Mouse (Mus musculus) stomach, embryonic 15.5 days (tissue): ENCODE results near the gene Plcd1. TPM values are rescaled to one million over a fixed set of nuclear protein-coding genes. Genes with fewer than 3 reads are reported as not detected.

Experiments used
- ATAC-seq: fragments of 200-750 bp; cut with Nextera tagmentation; 2 replicates; pipeline ENCODE4 v1.8.0; 2017; ENCODE audit warnings: low read depth, moderate number of reproducible peaks, moderate TSS enrichment; ENCODE audit not compliant: insufficient read depth, low FRiP score
- H3K27ac ChIP-seq: fragments of 300-500 bp; sonication (generic); 2 replicates; pipeline ENCODE4 v1.5.1; 2015; ENCODE audit warnings: mild to moderate bottlenecking, inconsistent platforms
- H3K27me3 ChIP-seq: fragments of 300-500 bp; sonication (generic); replicated peaks from 2 replicates; pipeline ENCODE4 v1.6.1; 2015; ENCODE audit warnings: inconsistent platforms
- H3K36me3 ChIP-seq: fragments of 300-500 bp; sonication (generic); 2 replicates; pipeline ENCODE4 v1.6.1; 2015; ENCODE audit warnings: inconsistent platforms
- H3K4me1 ChIP-seq: fragments of 300-500 bp; sonication (generic); 2 replicates; pipeline ENCODE4 v1.6.1; 2015; ENCODE audit warnings: inconsistent platforms
- H3K4me2 ChIP-seq: fragments of 300-500 bp; sonication (generic); 2 replicates; pipeline ENCODE4 v1.6.1; 2015; ENCODE audit warnings: mild to moderate bottlenecking, inconsistent platforms
- H3K4me3 ChIP-seq: fragments of 300-500 bp; sonication (generic); replicated peaks from 2 replicates; pipeline ENCODE4 v1.5.1; 2015; ENCODE audit warnings: inconsistent platforms
- H3K9ac ChIP-seq: fragments of 300-500 bp; sonication (generic); 2 replicates; pipeline ENCODE4 v1.6.1; 2015; ENCODE audit warnings: inconsistent platforms
- H3K9me3 ChIP-seq: fragments of 300-500 bp; sonication (generic); 2 replicates; pipeline ENCODE4 v1.6.1; 2016; ENCODE audit warnings: inconsistent platforms
- WGBS: fragments of 180-500 bp; shearing (Covaris S2); methylation state at CpG from one replicate; pipeline ENCODE4 v1.1.7; 2015; 5-methylcytosine and 5-hydroxymethylcytosine counted together
- polyA plus RNA-seq: library from polyadenylated mRNA; unstranded; fragments of >200 nt; fragmentation: Nextera tagmentation; extraction: Ambion mirVana; gene quantifications from 2 replicates; pipeline ENCODE4 v1.2.1, GENCODE M21; 2015

Plcd1 gene
- polyA plus RNA-seq, 1 experiment from 2014 or later, result 50.5 TPM

GRCm38 (mm10) chr9:119068266-119068665, 25.0 kb downstream of the Plcd1 start:
- WGBS, result 84% methylated on average over 11 of the region's 11 CpGs

GRCm38 (mm10) chr9:119067601-119068000, 25.7 kb downstream of the Plcd1 start:
- no peaks in the 10 kb centered on the region for H3K4me1 ChIP-seq
- no peaks in the 10 kb centered on the region for H3K27me3 ChIP-seq
- H3K36me3 ChIP-seq, result peaks cover 12% of the 10 kb centered on the region
- ATAC-seq, result no peak
- H3K9ac ChIP-seq, result no peak overlapping the region
- no peaks in the 10 kb centered on the region for H3K9me3 ChIP-seq
- no peak overlapping the region for H3K27ac ChIP-seq
- 8% methylated on average over 6 of the region's 6 CpGs for WGBS
- H3K4me2 ChIP-seq, result no peak overlapping the region
- H3K4me3 ChIP-seq, result no peak overlapping the region

More at GRCm38 (mm10) chr9:119068266-119068665, 25.0 kb downstream of the Plcd1 start:
- no peaks in the 10 kb centered on the region for H3K27me3 ChIP-seq
- H3K9me3 ChIP-seq, result no peaks in the 10 kb centered on the region
- ATAC-seq, result no peak
- H3K4me1 ChIP-seq, result no peaks in the 10 kb centered on the region
- H3K9ac ChIP-seq, result no peak overlapping the region
- H3K4me2 ChIP-seq, result no peak overlapping the region
- no peak overlapping the region for H3K4me3 ChIP-seq
- peaks cover 12% of the 10 kb centered on the region for H3K36me3 ChIP-seq
- no peak overlapping the region for H3K27ac ChIP-seq

DNA sequence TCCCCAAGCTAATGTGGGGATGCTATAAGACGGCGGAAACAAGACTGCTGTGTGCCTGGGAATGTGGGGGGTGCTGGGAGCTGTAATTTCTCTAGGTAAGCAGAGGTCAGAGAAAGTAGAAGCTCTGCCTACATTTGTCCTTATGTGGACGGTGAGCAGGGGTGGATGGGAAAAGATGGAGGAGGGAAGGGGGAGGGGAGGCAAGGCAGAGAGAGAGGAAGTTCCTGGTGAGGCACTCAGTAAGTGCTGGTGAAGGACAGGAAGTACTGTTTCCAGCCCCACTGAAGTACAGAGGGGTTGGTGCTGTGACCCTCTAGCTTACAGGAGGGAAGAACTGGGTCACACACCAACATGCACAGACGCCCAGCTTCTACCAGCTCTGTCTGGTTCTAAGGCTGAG, 29.0 kb downstream of the Plcd1 start:
- Histone ChIP-seq H3K4me2 (no peak overlapping the region), H3K4me1 (no peaks in the 10 kb centered on the region), H3K4me3 (no peak overlapping the region), H3K9me3 (no peaks in the 10 kb centered on the region), H3K36me3 (no peaks in the 10 kb centered on the region), H3K9ac (no peak overlapping the region), H3K27me3 (no peaks in the 10 kb centered on the region), H3K27ac (no peak overlapping the region)
- ATAC-seq, result no peak
- 52% methylated on average over 4 of the region's 4 CpGs for WGBS

DNA sequence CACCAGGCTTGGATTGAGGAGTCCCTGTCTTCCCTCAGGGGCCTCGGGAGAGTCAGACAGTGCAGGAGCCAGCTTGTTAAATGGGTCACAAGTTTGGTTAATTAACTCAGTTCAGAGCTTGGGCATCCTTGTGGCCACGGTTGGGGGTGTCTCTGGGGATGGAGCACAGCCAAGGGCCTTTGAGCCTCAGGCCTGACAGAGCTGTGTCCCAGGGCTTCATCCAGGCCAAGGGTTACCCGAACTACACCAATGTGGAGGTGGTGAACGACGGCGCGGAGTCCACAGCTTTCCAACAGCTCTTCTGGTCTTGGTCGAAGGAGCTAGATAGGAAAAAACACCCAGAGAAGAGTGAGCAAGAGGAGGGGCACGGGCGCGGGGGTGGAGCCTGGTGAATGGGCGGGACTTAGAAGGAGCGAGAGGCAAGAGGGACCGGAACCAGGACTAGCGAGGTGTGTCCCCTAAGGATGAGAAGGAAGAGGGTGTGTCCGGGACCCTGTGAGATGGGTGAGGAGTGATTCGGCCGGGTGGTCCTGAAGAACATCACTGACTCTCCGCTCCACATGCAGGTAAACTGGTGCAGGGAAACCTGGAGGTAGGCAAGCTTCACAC, 30.2 kb downstream of the Plcd1 start:
- H3K4me2 ChIP-seq, result 0 out of 2 replicates have a peak overlapping the region, but pooled peaks have one; percentile 4
- no peak overlapping the region for H3K4me3 ChIP-seq
- H3K4me1 ChIP-seq, result no peaks in the 10 kb centered on the region
- H3K27ac ChIP-seq, result no peak overlapping the region
- H3K36me3 ChIP-seq, result no peaks in the 10 kb centered on the region
- no peak overlapping the region for H3K9ac ChIP-seq
- no peaks in the 10 kb centered on the region for H3K27me3 ChIP-seq
- ATAC-seq, result no peak
- H3K9me3 ChIP-seq, result no peaks in the 10 kb centered on the region
- WGBS, result 34% methylated on average over 19 of the region's 19 CpGs

DNA sequence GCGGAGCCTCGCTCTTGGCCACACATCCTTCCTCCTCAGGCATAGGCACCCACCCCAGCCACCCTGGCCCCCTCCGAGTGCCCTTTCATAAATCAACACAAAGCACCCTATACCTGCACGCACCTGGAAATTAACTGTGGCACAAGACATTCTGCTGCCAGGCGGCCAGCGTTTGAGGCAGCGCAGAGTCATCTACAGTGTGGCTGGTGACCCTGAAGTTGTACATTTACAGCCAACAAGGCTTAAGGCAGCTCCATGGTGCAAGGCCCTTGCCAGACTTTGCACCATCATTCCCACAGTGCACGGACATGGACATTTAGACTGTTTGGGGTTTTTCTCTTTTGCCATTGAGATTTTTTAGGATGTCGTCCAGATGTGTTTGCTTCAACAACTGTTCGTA, 32.6 kb downstream of the Plcd1 start:
- Histone ChIP-seq H3K36me3 (no peaks in the 10 kb centered on the region), H3K9ac (no peak overlapping the region), H3K27me3 (no peaks in the 10 kb centered on the region), H3K4me2 (no peak overlapping the region), H3K9me3 (no peaks in the 10 kb centered on the region), H3K27ac (no peak overlapping the region), H3K4me1 (no peaks in the 10 kb centered on the region), H3K4me3 (no peak overlapping the region)
- 86% methylated on average over 10 of the region's 10 CpGs for WGBS
- no peak for ATAC-seq

GRCm38 (mm10) chr9:119058245-119058644, 35.1 kb downstream of the Plcd1 start:
- H3K27ac ChIP-seq, result no peak overlapping the region
- no peak for ATAC-seq
- WGBS, result 79% methylated on average over 7 of the region's 7 CpGs

DNA sequence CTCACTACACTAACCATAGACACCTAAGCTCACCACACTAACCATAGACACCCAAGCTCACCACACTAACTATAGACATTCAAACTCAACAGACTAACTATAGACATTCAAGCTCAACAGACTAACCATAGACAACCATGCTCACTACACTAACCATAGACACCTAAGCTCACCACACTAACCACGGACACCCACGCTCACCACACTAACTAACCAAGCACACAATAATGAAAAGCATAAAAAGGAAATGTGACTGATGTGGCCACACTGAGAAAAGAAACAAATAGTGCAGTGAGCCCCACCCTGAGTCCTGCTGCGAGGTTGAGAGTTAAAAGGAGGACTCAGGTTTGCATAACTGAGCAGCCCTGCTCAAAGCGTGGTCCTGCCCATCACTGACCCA, 38.0 kb downstream of the Plcd1 start:
- no peaks in the 10 kb centered on the region for H3K9me3 ChIP-seq

More at GRCm38 (mm10) chr9:119058245-119058644, 35.1 kb downstream of the Plcd1 start:
- Histone ChIP-seq H3K9me3 (no peaks in the 10 kb centered on the region), H3K4me1 (0 out of 2 replicates have a peak, but pooled peaks cover 9% of the 10 kb centered on the region), H3K4me3 (no peak overlapping the region), H3K36me3 (no peaks in the 10 kb centered on the region), H3K4me2 (no peak overlapping the region), H3K9ac (no peak overlapping the region), H3K27me3 (no peaks in the 10 kb centered on the region)

GRCm38 (mm10) chr9:119053964-119054576, 39.2 kb downstream of the Plcd1 start:
- ATAC-seq, result peak; percentile 54; the same call in 1 of the 2 replicates

More for the DNA sequence above, 38.0 kb downstream of the Plcd1 start:
- Histone ChIP-seq H3K4me3 (no peak overlapping the region), H3K9ac (no peak overlapping the region), H3K4me2 (no peak overlapping the region), H3K27ac (no peak overlapping the region), H3K4me1 (peaks cover 21% of the 10 kb centered on the region), H3K36me3 (no peaks in the 10 kb centered on the region), H3K27me3 (no peaks in the 10 kb centered on the region)
- 82% methylated on average over 4 of the region's 4 CpGs for WGBS
- ATAC-seq, result no peak

GRCm38 (mm10) chr9:119052154-119052944, 41.0 kb downstream of the Plcd1 start, which contains the start of gene Vill:
Vill (plus strand) TSS chr9:119052778.
- Histone ChIP-seq H3K4me1 (peaks cover 21% of the 10 kb centered on the region), H3K4me2 (peak within 1 kb of the TSS; percentile 78), H3K9me3 (no peaks in the 10 kb centered on the region), H3K27me3 (no peaks in the 10 kb centered on the region), H3K9ac (peak within 1 kb of the TSS; percentile 37; the same call in 1 of the 2 replicates), H3K36me3 (no peaks in the 10 kb centered on the region), H3K4me3 (peak within 1 kb of the TSS; percentile 47), H3K27ac (peak within 1 kb of the TSS; percentile 67)
- 17% methylated on average over 22 of the region's 22 CpGs for WGBS
- ATAC-seq, result peak; percentile 92

More at GRCm38 (mm10) chr9:119053964-119054576, 39.2 kb downstream of the Plcd1 start:
- H3K9me3 ChIP-seq, result no peaks in the 10 kb centered on the region
- no peaks in the 10 kb centered on the region for H3K27me3 ChIP-seq
- H3K27ac ChIP-seq, result peak overlapping the region; percentile 67
- peaks cover 21% of the 10 kb centered on the region for H3K4me1 ChIP-seq
- H3K4me3 ChIP-seq, result peak overlapping the region; percentile 47
- no peak overlapping the region for H3K9ac ChIP-seq
- WGBS, result 59% methylated on average over 9 of the region's 9 CpGs
- peak overlapping the region; percentile 78 for H3K4me2 ChIP-seq
- H3K36me3 ChIP-seq, result no peaks in the 10 kb centered on the region

GRCm38 (mm10) chr9:119051158-119051557, 42.1 kb downstream of the Plcd1 start:
- Histone ChIP-seq H3K4me1 (peaks cover 21% of the 10 kb centered on the region), H3K9me3 (no peaks in the 10 kb centered on the region), H3K4me2 (no peak overlapping the region), H3K36me3 (no peaks in the 10 kb centered on the region), H3K27ac (no peak overlapping the region), H3K27me3 (no peaks in the 10 kb centered on the region), H3K9ac (no peak overlapping the region), H3K4me3 (no peak overlapping the region)
- WGBS, result 70% methylated on average over 2 of the region's 2 CpGs
- no peak for ATAC-seq

DNA sequence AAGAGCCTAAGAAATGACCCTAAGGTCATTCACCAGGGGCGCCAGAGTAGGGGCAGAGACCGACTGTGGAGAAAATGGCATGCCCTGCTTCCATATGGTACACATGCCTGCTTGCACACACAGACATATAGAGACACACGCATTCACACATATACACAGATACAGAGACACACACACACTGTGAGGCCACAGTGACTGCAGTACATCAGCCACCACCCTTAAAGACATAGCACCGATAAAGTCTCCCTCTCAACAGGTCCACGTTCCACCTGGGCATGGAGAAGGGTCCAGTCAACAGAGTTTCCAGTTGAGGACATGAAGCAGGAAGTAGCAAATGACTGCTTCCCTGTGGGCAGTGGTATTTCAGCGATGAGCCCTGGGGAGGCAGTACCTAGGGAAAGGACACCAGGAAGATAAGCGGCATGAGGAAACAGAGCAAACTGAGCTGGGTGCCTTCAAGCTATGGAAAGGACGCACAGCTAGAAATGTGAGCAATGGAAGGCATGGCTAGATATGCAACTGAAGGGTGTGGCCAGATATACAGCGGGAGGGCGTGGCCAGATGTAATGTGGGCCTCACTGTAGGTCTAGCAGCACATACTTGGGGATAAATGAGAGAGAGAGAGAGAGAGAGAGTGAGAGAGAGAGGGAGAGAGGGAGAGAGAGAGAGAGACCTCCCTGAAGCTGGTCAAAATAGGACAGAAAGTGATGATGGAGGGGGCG, 45.0 kb downstream of the Plcd1 start:
- Histone ChIP-seq H3K9me3 (no peaks in the 10 kb centered on the region), H3K9ac (no peak overlapping the region), H3K27ac (no peak overlapping the region), H3K36me3 (no peaks in the 10 kb centered on the region), H3K4me1 (peaks cover 13% of the 10 kb centered on the region), H3K27me3 (no peaks in the 10 kb centered on the region), H3K4me3 (no peak overlapping the region), H3K4me2 (no peak overlapping the region)
- ATAC-seq, result peak; percentile 33; the same call in 1 of the 2 replicates
- WGBS, result 65% methylated on average over 11 of the region's 11 CpGs
